Mouse (Mus musculus) liver, embryonic 12.5 days (tissue): ENCODE measurements at regions not wholly inside any gene's neighbourhood (a gene's known extent, or its start where the extent isn't known, plus 50 kb on each side); places are given as distances from the start of the nearest gene placed in this dataset.

Experiments used
- ATAC-seq: fragments of 200-750 bp; cut with Nextera tagmentation; 2 replicates; pipeline ENCODE4 v1.8.0; 2017; ENCODE audit warnings: moderate number of reproducible peaks, mild to moderate bottlenecking, moderate library complexity
- H3K27ac ChIP-seq: fragments of 300-500 bp; sonication (generic); 2 replicates; pipeline ENCODE4 v1.5.1; 2016; ENCODE audit warnings: mild to moderate bottlenecking
- H3K27me3 ChIP-seq: fragments of 300-500 bp; sonication (generic); replicated peaks from 2 replicates; pipeline ENCODE4 v1.6.1; 2016; ENCODE audit warnings: mild to moderate bottlenecking, moderate library complexity
- H3K36me3 ChIP-seq: fragments of 300-500 bp; sonication (generic); 2 replicates; pipeline ENCODE4 v1.6.1; 2016; ENCODE audit warnings: mild to moderate bottlenecking, moderate library complexity
- H3K4me1 ChIP-seq: fragments of 300-500 bp; sonication (generic); 2 replicates; pipeline ENCODE4 v1.6.1; 2016
- H3K4me2 ChIP-seq: fragments of 300-500 bp; sonication (generic); 2 replicates; pipeline ENCODE4 v1.6.1; 2016; ENCODE audit warnings: mild to moderate bottlenecking, moderate library complexity
- H3K4me3 ChIP-seq: fragments of 300-500 bp; sonication (generic); 2 replicates; pipeline ENCODE4 v1.5.1; 2016; ENCODE audit warnings: mild to moderate bottlenecking, moderate library complexity
- H3K9ac ChIP-seq: fragments of 300-500 bp; sonication (generic); 2 replicates; pipeline ENCODE4 v1.6.1; 2016; ENCODE audit warnings: mild to moderate bottlenecking, moderate library complexity
- H3K9me3 ChIP-seq: fragments of 300-500 bp; sonication (generic); replicated peaks from 2 replicates; pipeline ENCODE4 v1.6.1; 2016; ENCODE audit warnings: mild to moderate bottlenecking, moderate library complexity
- WGBS: fragments of 180-500 bp; shearing (Covaris S2); methylation state at CpG from one replicate; pipeline ENCODE4 v1.1.7; 2016; ENCODE audit not compliant: insufficient replicate concordance; 5-methylcytosine and 5-hydroxymethylcytosine counted together

DNA sequence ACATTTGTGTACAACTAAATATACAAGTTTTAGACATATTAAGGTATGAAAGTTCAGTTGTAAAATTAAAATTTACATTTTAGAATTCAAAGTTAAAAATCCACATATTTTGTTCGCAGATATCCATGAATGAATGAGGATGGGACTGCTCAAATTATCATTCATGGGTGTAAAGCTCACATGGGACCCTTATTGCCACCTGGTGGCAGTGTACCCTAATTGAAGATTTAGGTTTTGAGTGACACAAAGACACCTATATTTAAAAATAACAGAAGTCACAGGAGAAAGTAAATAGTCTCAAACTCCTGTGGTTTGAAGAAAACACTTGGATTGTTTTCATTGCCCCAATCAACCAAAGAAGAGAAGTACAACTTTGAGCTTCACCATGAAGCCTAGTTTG is 492.8 kb upstream of the A1bg start:
- H3K36me3 ChIP-seq = no peaks in the 10 kb centered on the region
- 28% methylated on average over 1 of the region's 1 CpGs for WGBS
- H3K9me3 ChIP-seq = no peaks in the 10 kb centered on the region
- H3K4me1 ChIP-seq = no peaks in the 10 kb centered on the region
- H3K4me3 ChIP-seq = no peak overlapping the region
- ATAC-seq = no peak
- H3K27ac ChIP-seq = no peak overlapping the region
- H3K27me3 ChIP-seq = no peaks in the 10 kb centered on the region
- H3K9ac ChIP-seq = no peak overlapping the region
- no peak overlapping the region for H3K4me2 ChIP-seq

DNA sequence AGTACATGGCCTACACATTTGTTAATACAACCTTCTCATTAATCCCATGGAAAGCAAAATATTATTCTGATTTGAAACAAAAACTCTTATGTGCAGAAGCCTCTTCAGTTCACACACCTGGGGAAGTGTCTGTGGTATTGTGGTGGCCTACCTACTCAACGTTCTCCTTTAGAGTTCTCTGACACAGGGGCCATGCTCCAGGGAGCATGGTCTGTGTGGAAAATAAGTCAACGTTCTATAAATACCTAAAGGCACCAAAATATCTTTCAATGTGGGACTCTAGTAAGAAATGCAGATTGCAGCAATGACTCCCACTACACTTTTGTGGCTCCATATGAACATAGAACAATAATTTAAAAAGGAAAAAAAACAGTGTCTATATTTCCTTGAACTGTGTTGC is 489.0 kb upstream of the A1bg start:
- Histone ChIP-seq H3K9me3 (no peaks in the 10 kb centered on the region), H3K9ac (no peak overlapping the region), H3K27ac (no peak overlapping the region), H3K27me3 (no peaks in the 10 kb centered on the region), H3K4me3 (no peak overlapping the region), H3K36me3 (no peaks in the 10 kb centered on the region), H3K4me2 (no peak overlapping the region), H3K4me1 (no peaks in the 10 kb centered on the region)
- WGBS = 59% methylated on average over 2 of the region's 2 CpGs
- ATAC-seq = no peak

DNA sequence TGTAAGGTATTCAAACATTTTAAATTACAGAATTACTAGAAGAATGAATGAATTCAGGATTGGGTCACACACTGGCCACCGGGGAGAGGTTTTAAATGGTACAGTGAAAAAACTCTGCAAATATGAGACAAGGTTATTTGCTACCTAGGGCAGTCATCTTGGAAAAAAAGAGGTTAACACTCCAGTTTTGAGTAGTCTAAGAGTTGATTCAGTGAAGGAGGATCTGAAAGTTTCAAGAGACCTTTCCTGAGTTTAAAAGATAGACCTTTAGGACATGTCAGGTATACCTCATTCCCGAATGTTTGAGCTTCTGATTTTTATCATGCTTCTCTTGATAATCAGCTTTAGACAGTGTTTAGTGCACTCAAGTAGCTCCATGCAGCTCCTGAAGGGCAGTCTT is 488.0 kb upstream of the A1bg start:
- ATAC-seq = no peak
- Histone ChIP-seq H3K36me3 (no peaks in the 10 kb centered on the region), H3K4me1 (no peaks in the 10 kb centered on the region), H3K27ac (no peak overlapping the region), H3K27me3 (no peaks in the 10 kb centered on the region), H3K4me2 (no peak overlapping the region), H3K4me3 (no peak overlapping the region), H3K9me3 (no peaks in the 10 kb centered on the region), H3K9ac (no peak overlapping the region)
- 73% methylated on average over 2 of the region's 2 CpGs for WGBS

DNA sequence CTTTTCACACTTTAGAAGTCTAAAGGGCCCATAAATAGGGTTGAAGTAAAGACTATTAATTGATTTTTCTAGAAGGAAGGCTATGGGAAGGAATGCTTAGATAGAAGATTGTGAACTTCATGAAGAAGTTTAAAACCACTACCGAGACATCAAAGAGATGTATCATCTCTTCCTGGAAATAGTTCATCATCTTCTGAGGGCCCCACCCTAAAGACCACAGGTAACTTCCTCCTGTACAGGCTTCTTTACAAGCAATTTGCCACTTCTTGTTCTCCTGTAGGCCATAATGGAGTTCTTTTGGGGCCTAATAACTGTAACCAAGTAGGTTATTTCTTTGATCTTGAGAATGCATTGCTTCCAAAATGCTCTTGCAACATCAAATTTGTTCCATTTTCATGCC is 485.8 kb upstream of the A1bg start:
- Histone ChIP-seq H3K4me2 (no peak overlapping the region), H3K27me3 (no peaks in the 10 kb centered on the region), H3K9ac (no peak overlapping the region), H3K27ac (no peak overlapping the region), H3K4me3 (no peak overlapping the region), H3K9me3 (no peaks in the 10 kb centered on the region), H3K36me3 (no peaks in the 10 kb centered on the region), H3K4me1 (no peaks in the 10 kb centered on the region)
- 73% methylated on average over 1 of the region's 1 CpGs for WGBS
- no peak for ATAC-seq

DNA sequence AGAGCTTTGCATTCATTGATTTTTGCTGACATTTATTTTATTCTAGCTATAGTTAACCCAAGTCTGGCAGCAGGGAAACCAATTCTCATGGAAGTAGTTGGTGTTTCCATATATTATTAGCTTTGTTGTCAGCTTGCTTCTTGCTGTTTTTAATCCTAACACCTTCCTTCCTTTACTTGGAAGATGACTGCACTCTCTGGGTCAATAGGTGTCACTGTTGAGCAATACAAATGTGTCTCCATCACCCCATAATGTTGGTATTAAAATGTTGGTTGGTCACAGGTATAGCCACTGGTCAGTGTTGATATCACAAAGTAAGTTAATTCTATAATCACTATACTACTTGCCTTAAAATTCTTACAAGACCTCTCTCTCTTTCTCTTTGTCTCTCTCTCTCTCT is 477.9 kb upstream of the A1bg start:
- no peak overlapping the region for H3K27ac ChIP-seq
- no peak overlapping the region for H3K9ac ChIP-seq
- H3K36me3 ChIP-seq = no peaks in the 10 kb centered on the region
- H3K4me1 ChIP-seq = no peaks in the 10 kb centered on the region
- no peak overlapping the region for H3K4me2 ChIP-seq
- H3K27me3 ChIP-seq = no peaks in the 10 kb centered on the region
- H3K9me3 ChIP-seq = no peaks in the 10 kb centered on the region
- ATAC-seq = no peak
- no peak overlapping the region for H3K4me3 ChIP-seq

DNA sequence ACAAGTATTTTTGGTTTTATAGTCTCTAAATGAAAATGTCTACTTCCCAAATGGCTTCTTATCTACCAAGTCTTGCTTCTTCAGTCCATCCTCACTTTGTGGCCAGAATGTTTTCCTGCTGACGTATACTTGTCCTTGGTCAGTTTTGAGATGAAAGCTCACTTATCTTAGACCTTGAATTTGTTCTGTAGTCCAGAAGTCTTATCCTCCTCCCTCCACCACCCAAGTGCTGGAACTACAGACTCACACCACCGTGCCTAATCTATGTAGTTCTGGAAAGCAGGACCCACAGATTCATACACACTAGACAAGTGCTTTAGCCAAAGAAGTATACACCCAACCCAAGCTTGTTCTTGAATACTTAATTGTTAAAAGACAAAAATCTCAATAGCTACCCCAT is 477.2 kb upstream of the A1bg start:
- Histone ChIP-seq H3K4me2 (no peak overlapping the region), H3K4me3 (no peak overlapping the region), H3K4me1 (no peaks in the 10 kb centered on the region), H3K9me3 (no peaks in the 10 kb centered on the region), H3K27ac (no peak overlapping the region), H3K36me3 (no peaks in the 10 kb centered on the region), H3K9ac (no peak overlapping the region), H3K27me3 (no peaks in the 10 kb centered on the region)
- ATAC-seq = no peak
- 41% methylated on average over 2 of the region's 2 CpGs for WGBS

DNA sequence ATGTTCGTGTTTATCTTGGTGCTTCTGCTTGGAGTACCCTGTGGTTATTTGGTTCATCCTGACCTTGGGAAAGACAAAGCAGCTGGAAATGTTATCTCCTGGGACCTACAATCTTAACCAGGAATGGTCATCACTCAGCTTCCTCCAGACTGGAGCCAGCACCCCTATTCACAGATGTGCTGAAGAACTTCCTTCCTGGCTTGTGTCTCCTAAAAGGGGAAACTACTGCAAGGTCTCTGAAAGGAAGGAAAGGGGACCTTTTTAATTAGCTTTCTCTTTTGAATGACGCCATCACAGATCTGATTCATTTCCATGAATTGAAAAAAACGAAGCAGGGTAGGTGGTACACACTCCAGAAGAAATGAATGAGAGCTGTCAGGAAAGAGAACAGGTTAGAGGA is 476.0 kb upstream of the A1bg start:
- H3K36me3 ChIP-seq = no peaks in the 10 kb centered on the region
- no peaks in the 10 kb centered on the region for H3K9me3 ChIP-seq
- H3K4me3 ChIP-seq = no peak overlapping the region
- H3K27me3 ChIP-seq = no peaks in the 10 kb centered on the region
- no peak overlapping the region for H3K9ac ChIP-seq
- ATAC-seq = no peak
- H3K4me1 ChIP-seq = no peaks in the 10 kb centered on the region
- WGBS = 21% methylated on average over 3 of the region's 3 CpGs
- no peak overlapping the region for H3K27ac ChIP-seq
- H3K4me2 ChIP-seq = no peak overlapping the region

DNA sequence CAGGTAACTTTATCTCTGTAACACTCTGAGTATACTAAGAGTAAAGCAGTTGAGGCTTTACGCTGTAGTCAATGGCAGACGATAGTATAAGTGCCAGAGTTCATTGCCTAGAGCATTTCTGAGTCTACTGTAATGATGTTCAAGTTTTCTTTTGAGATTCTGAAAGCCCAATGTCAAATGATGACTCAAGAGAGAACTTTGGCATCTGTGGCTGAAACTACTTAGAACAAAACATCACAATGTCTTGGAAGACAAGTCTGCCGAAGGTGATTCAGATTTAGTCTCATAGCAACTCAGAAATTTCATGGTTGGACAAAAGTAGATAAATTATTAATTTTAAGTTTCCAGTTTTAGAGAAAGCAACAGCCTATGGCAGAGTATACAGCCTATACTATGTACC is 474.2 kb upstream of the A1bg start:
- Histone ChIP-seq H3K4me1 (no peaks in the 10 kb centered on the region), H3K4me3 (no peak overlapping the region), H3K27ac (no peak overlapping the region), H3K27me3 (no peaks in the 10 kb centered on the region), H3K9me3 (no peaks in the 10 kb centered on the region), H3K36me3 (no peaks in the 10 kb centered on the region), H3K9ac (no peak overlapping the region), H3K4me2 (no peak overlapping the region)
- ATAC-seq = no peak
- 67% methylated on average over 3 of the region's 3 CpGs for WGBS

DNA sequence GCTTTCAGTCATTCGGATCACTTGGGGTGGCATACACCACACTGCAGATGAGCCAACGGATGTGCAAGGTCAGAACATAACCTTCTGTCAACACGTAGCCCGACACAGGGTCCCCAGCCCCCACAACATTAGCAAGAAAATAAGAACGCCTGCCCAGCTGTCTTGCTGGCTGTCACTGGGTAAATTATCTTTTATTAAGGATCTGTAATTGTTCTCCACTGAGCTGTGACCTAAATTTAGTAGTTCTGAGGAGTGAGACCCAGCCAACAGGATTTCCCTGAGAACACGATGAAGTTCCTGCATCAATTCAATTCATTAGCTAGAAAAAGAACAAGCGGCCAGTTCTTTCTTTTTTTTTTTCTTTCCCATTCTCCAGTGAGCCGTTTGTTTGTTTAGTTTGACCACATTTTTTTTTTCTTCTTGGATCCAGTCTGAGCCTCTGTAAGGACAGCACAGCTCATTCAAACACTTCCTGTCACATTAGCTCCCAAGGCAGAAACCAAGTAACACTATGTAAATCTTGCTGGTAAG is 472.5 kb upstream of the A1bg start:
- Histone ChIP-seq H3K36me3 (no peaks in the 10 kb centered on the region), H3K27ac (no peak overlapping the region), H3K4me3 (no peak overlapping the region), H3K4me1 (no peaks in the 10 kb centered on the region), H3K9ac (no peak overlapping the region), H3K9me3 (no peaks in the 10 kb centered on the region), H3K27me3 (no peaks in the 10 kb centered on the region), H3K4me2 (no peak overlapping the region)
- no peak for ATAC-seq
- WGBS = 30% methylated on average over 8 of the region's 8 CpGs

DNA sequence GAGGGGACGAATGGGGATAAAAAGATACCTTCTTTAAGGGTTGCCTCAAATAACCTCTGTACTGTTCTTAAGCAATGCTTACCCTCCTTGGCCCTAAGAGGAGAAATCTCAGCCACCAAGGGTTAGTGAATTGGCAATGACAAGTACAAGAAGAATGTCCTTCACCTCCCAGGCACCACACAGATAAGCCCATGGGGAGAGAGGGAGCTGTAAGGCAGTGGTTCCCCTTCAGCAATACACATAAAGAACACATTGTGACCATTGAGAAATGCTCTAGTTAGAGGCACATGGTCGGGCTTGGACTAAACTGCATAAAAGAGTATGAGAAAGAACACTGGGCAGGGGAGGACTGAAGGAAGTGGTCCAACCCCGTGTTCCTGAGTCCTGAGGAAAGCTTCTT is 457.9 kb upstream of the A1bg start:
- WGBS = 48% methylated on average over 3 of the region's 3 CpGs
- Histone ChIP-seq H3K27me3 (no peaks in the 10 kb centered on the region), H3K4me2 (no peak overlapping the region), H3K4me3 (no peak overlapping the region), H3K27ac (no peak overlapping the region), H3K36me3 (no peaks in the 10 kb centered on the region), H3K4me1 (no peaks in the 10 kb centered on the region), H3K9me3 (no peaks in the 10 kb centered on the region), H3K9ac (no peak overlapping the region)
- ATAC-seq = no peak

DNA sequence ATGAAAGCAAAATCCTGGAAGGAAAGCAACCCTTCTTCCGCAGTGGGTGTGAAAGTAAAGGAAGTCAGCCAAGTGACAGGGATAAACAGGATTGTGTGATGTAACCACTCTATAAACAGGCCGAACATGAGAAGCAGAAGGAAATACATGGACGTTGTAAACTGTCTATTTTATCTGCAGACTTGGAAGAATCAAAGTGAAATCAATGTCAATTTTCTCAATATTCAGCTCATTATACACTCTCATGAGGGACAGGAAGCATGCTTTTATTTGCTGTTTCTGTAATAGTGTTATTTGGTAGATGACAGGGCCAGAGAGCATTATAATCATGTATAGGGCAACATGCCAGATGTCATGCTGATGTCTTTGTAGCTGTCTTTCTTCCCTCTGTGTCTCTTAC is 443.5 kb upstream of the A1bg start:
- Histone ChIP-seq H3K27me3 (no peaks in the 10 kb centered on the region), H3K4me3 (no peak overlapping the region), H3K36me3 (no peaks in the 10 kb centered on the region), H3K9me3 (no peaks in the 10 kb centered on the region), H3K27ac (no peak overlapping the region), H3K4me2 (no peak overlapping the region), H3K9ac (no peak overlapping the region), H3K4me1 (no peaks in the 10 kb centered on the region)
- ATAC-seq = no peak
- WGBS = 64% methylated on average over 3 of the region's 3 CpGs

DNA sequence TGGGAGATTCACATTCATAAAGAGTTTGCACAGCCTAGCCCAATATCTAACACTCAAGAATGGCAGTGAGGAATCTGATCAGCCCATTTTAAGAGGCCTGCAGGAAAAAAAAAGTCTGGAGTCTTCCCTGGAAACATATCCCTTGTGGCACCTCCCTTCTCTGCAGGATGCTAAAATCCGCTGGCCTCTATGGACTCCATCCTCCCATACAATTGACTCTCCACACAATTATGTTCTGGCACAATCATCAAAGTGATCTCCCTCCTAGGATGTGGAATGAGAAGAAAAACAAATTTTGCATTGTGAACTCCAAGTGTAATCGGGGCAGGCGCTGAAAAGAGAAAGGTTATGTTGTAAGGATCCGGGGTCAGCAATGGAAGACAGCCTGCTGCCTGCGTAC is 442.7 kb upstream of the A1bg start:
- Histone ChIP-seq H3K27ac (no peak overlapping the region), H3K36me3 (no peaks in the 10 kb centered on the region), H3K27me3 (no peaks in the 10 kb centered on the region), H3K4me3 (no peak overlapping the region), H3K4me1 (no peaks in the 10 kb centered on the region), H3K4me2 (no peak overlapping the region), H3K9ac (no peak overlapping the region), H3K9me3 (no peaks in the 10 kb centered on the region)
- no peak for ATAC-seq
- 83% methylated on average over 5 of the region's 5 CpGs for WGBS

DNA sequence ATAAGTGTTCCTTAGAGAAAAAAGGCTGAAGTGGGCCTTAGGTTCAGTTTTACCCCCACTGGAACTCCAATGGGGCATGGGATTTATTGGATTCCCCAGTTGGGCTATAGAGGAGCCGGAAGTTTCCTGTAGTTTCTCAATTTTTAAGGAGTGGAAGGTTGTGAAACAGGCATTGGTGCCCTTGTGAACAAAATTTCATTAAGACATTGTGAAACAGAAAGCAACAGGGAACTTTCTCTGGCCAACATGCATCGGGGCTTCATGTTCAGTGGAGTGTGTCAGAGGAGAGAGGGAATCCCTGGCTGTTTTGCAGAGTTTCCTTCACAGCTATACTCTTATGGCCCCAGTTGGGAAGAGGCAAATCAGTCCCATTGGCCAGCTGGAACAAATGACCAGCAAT is 441.6 kb upstream of the A1bg start:
- H3K4me2 ChIP-seq = no peak overlapping the region
- no peaks in the 10 kb centered on the region for H3K4me1 ChIP-seq
- 65% methylated on average over 2 of the region's 2 CpGs for WGBS
- H3K36me3 ChIP-seq = no peaks in the 10 kb centered on the region
- no peaks in the 10 kb centered on the region for H3K9me3 ChIP-seq
- H3K27me3 ChIP-seq = no peaks in the 10 kb centered on the region
- no peak for ATAC-seq
- H3K4me3 ChIP-seq = no peak overlapping the region
- no peak overlapping the region for H3K9ac ChIP-seq
- H3K27ac ChIP-seq = no peak overlapping the region
